Mouse (Mus musculus): ENCODE data around the gene Srarp. TPM values are rescaled to one million over a fixed set of nuclear protein-coding genes. Genes with fewer than 3 reads are reported as not detected.

The Srarp gene
- polyA plus RNA-seq, 1 experiment: not detected

DNA sequence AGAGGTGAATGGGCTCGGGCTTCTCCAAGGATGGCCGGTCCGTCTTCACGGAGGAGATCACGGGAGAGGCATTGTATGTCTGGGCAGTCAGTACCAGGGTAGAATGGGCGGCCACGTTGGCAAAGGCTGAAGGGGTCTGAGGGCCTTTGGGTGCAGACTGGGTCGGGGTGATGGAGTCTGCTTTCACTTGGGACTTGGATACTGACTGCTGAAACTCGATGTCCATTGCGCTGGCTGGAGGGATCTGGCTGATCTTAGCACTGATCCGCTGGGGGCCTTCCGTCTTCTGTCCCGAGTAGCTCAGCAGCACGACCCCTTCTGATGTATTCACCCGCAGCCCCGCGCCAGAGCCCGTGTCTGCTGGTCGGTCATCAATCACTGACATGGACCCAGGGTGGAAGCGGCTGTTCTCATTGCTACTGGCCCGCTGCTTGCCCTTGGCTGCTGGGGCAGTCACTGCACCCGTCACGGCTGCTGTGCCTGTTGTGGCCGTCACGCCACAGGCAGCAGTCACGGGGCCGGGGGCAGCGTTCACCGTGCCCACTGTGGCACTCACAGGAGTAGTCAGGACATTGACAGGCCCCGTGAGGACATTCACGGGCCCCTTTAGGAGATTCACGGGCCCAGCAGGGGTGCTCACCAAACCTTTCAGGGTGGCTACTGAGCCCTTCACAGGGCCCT is 36.9 kb upstream of the Srarp start:
- H3K27me3 ChIP-seq (ENCODE audit: control insufficient read depth, insufficient read depth, low read length): no peaks in the 10 kb centered on the region
- H3K36me3 ChIP-seq (ENCODE audit: control insufficient read depth, insufficient read depth, low read length): peaks cover 71% of the 10 kb centered on the region
- 95% methylated on average over 32 of the region's 32 CpGs for WGBS
- DNase-seq (ENCODE audit: low read depth in 1 of 2, low spot score in 2 of 2): no peak
- no peak overlapping the region for H3K4me3 ChIP-seq (ENCODE audit: extremely low read depth, insufficient read depth, insufficient read length)
- TF ChIP-seq POLR2A (IDR thresholded peaks at IDR 0.05; ENCODE audit: low read depth, low read length) (no peak), CTCF (IDR thresholded peaks at IDR 0.05; ENCODE audit: extremely low read depth, insufficient read depth, insufficient read length, insufficient replicate concordance) (no peak)
- H3K4me1 ChIP-seq (ENCODE audit: control insufficient read depth, insufficient read depth, insufficient read length): peaks cover 3% of the 10 kb centered on the region; the same call in 1 of the 2 replicates
- no peak overlapping the region for H3K27ac ChIP-seq (ENCODE audit: insufficient read depth, low read length)

DNA sequence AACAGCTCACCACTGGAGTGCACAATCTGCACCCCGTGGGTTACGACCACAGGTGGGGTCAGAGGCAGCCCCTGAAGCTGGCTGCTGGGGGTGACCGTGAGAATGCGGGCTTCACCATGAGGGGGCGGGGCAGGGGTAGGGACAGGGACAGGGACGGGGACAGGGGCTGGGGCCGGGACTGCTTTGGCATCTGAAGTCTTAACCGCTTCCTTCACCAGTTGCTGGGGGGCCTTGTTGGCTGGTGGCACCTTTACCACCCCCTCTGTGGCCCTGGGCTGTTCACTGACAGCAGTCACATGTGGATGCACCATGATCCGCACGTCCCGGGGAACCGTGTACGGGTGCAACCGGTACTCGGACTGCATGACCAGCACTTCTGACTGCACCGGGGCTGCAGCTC is 35.6 kb upstream of the Srarp start:
- H3K36me3 ChIP-seq (ENCODE audit: control insufficient read depth, insufficient read depth, low read length): peaks cover 78% of the 10 kb centered on the region
- H3K27me3 ChIP-seq (ENCODE audit: control insufficient read depth, insufficient read depth, low read length): no peaks in the 10 kb centered on the region
- 95% methylated on average over 16 of the region's 16 CpGs for WGBS
- no peak overlapping the region for H3K4me3 ChIP-seq (ENCODE audit: extremely low read depth, insufficient read depth, insufficient read length)
- no peak overlapping the region for H3K27ac ChIP-seq (ENCODE audit: insufficient read depth, low read length)
- H3K4me1 ChIP-seq (ENCODE audit: control insufficient read depth, insufficient read depth, insufficient read length): no peaks in the 10 kb centered on the region
- DNase-seq (ENCODE audit: low read depth in 1 of 2, low spot score in 2 of 2): no peak
- TF ChIP-seq POLR2A (IDR thresholded peaks at IDR 0.05; ENCODE audit: low read depth, low read length) (no peak), CTCF (IDR thresholded peaks at IDR 0.05; ENCODE audit: extremely low read depth, insufficient read depth, insufficient read length, insufficient replicate concordance) (no peak)

DNA sequence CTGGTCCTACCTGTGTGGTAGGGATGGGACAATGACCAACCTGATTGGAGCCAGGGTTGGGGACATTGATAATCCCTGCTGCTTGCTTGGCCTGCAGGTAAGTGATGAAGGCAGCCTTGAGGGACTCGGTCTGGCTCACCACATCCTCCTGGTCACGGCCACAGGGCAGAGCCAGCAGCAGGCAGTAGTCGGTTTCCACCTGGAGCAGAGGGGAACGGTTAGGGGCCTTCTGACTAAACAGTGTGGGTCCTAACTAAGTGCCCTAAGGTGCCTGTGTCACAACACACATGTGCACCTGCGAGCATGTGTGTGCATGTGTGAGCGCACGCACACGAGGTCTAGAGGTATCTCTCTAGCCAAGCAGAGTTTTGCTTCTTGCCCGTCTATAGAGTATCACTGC is 33.4 kb upstream of the Srarp start:
- TF ChIP-seq CTCF (IDR thresholded peaks at IDR 0.05; ENCODE audit: extremely low read depth, insufficient read depth, insufficient read length, insufficient replicate concordance) (no peak), POLR2A (IDR thresholded peaks at IDR 0.05; ENCODE audit: low read depth, low read length) (no peak)
- H3K4me1 ChIP-seq (ENCODE audit: control insufficient read depth, insufficient read depth, insufficient read length): no peaks in the 10 kb centered on the region
- no peak overlapping the region for H3K4me3 ChIP-seq (ENCODE audit: extremely low read depth, insufficient read depth, insufficient read length)
- no peak overlapping the region for H3K27ac ChIP-seq (ENCODE audit: insufficient read depth, low read length)
- WGBS: 94% methylated on average over 9 of the region's 9 CpGs
- H3K36me3 ChIP-seq (ENCODE audit: control insufficient read depth, insufficient read depth, low read length): peaks cover 79% of the 10 kb centered on the region
- no peak for DNase-seq (ENCODE audit: low read depth in 1 of 2, low spot score in 2 of 2)
- H3K27me3 ChIP-seq (ENCODE audit: control insufficient read depth, insufficient read depth, low read length): no peaks in the 10 kb centered on the region

DNA sequence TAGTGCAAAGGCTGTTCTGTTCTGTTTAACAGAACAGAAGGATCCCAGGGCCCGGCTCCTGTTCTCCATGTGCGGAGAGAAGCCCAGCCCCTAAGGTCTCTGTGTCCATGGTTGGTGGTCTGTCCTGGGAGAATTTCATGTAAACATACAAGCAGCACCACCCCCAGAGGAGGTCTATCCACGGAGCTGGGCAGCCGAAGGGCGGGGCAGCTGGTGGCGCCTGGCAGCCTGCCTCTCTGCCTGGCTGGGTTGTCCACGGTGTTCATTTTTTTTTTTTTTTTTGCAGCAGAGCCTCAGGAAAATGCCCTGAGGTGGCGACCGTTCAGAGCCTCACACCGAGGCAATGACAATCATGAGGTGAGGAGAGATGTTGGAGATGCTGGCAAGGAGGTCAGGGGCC is 32.7 kb upstream of the Srarp start:
- TF ChIP-seq CTCF (IDR thresholded peaks at IDR 0.05; ENCODE audit: extremely low read depth, insufficient read depth, insufficient read length, insufficient replicate concordance) (no peak), POLR2A (IDR thresholded peaks at IDR 0.05; ENCODE audit: low read depth, low read length) (no peak)
- no peaks in the 10 kb centered on the region for H3K4me1 ChIP-seq (ENCODE audit: control insufficient read depth, insufficient read depth, insufficient read length)
- peaks cover 82% of the 10 kb centered on the region for H3K36me3 ChIP-seq (ENCODE audit: control insufficient read depth, insufficient read depth, low read length)
- H3K4me3 ChIP-seq (ENCODE audit: extremely low read depth, insufficient read depth, insufficient read length): no peak overlapping the region
- no peaks in the 10 kb centered on the region for H3K27me3 ChIP-seq (ENCODE audit: control insufficient read depth, insufficient read depth, low read length)
- no peak for DNase-seq (ENCODE audit: low read depth in 1 of 2, low spot score in 2 of 2)
- no peak overlapping the region for H3K27ac ChIP-seq (ENCODE audit: insufficient read depth, low read length)
- WGBS: 79% methylated on average over 10 of the region's 10 CpGs

DNA sequence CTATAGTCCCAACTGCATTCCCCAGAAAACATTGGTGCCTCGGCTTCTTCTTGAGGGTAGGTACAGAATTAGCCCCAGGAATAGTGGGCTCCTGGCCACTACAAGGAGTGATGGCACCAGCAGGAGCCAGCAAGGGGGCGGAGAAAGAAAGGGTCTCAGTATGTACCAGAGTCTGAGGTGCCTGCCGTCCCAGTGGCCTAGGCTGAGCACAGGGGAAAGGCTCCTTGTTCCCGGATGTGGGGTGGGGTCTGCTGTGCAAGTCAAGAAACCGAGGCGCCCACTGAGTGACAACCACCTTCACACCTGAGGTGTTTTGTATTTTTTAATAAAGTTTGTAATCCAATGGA is 31.6 kb upstream of the Srarp start:
- H3K4me1 ChIP-seq (ENCODE audit: control insufficient read depth, insufficient read depth, insufficient read length): no peaks in the 10 kb centered on the region
- no peak for DNase-seq (ENCODE audit: low read depth in 1 of 2, low spot score in 2 of 2)
- no peak for TF ChIP-seq POLR2A (IDR thresholded peaks at IDR 0.05; ENCODE audit: low read depth, low read length)
- no peak for TF ChIP-seq CTCF (IDR thresholded peaks at IDR 0.05; ENCODE audit: extremely low read depth, insufficient read depth, insufficient read length, insufficient replicate concordance)
- no peak overlapping the region for H3K27ac ChIP-seq (ENCODE audit: insufficient read depth, low read length)
- H3K36me3 ChIP-seq (ENCODE audit: control insufficient read depth, insufficient read depth, low read length): peaks cover 82% of the 10 kb centered on the region
- WGBS: 91% methylated on average over 6 of the region's 6 CpGs
- no peak overlapping the region for H3K4me3 ChIP-seq (ENCODE audit: extremely low read depth, insufficient read depth, insufficient read length)
- no peaks in the 10 kb centered on the region for H3K27me3 ChIP-seq (ENCODE audit: control insufficient read depth, insufficient read depth, low read length)

DNA sequence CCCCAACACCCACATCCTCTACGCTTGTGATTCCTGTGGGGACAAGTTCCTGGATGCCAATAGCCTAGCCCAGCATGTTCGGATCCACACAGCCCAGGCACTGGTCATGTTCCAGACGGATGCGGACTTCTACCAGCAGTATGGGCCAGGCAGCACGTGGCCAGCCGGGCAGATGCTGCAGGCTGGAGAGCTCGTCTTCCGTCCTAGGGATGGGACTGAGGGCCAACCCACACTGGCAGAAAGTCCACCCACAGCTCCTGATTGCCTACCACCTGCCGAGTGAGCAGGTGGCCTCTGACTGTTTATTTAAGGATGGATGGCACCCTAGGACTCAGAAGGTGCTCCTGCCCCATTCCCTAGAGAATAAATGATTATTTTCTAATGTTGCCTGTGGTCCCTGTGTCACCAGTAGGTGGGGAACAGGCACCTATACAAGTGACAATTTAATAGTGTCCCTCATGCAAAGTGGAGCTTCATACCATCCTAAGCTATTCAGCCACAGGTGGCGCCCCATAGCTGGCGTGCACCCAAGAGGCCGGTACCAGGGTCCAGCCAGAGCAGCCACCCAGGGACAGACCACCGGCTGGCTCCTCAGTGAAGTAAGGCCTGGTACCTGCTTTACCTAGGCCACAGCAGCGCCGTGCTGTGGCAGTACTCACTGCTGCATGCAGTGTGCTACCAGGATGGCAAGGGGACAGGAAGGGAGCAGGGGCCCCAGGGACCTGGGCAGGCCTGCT is 31.1 kb upstream of the Srarp start:
- Histone ChIP-seq H3K27ac (ENCODE audit: insufficient read depth, low read length) (no peak overlapping the region), H3K4me1 (ENCODE audit: control insufficient read depth, insufficient read depth, insufficient read length) (no peaks in the 10 kb centered on the region), H3K27me3 (ENCODE audit: control insufficient read depth, insufficient read depth, low read length) (no peaks in the 10 kb centered on the region), H3K36me3 (ENCODE audit: control insufficient read depth, insufficient read depth, low read length) (peaks cover 79% of the 10 kb centered on the region), H3K4me3 (ENCODE audit: extremely low read depth, insufficient read depth, insufficient read length) (no peak overlapping the region)
- no peak for DNase-seq (ENCODE audit: low read depth in 1 of 2, low spot score in 2 of 2)
- whole genome bisulfite sequencing: 94% methylated on average over 15 of the region's 15 CpGs
- no peak for TF ChIP-seq POLR2A (IDR thresholded peaks at IDR 0.05; ENCODE audit: low read depth, low read length)
- TF ChIP-seq CTCF (IDR thresholded peaks at IDR 0.05; ENCODE audit: extremely low read depth, insufficient read depth, insufficient read length, insufficient replicate concordance): no peak

DNA sequence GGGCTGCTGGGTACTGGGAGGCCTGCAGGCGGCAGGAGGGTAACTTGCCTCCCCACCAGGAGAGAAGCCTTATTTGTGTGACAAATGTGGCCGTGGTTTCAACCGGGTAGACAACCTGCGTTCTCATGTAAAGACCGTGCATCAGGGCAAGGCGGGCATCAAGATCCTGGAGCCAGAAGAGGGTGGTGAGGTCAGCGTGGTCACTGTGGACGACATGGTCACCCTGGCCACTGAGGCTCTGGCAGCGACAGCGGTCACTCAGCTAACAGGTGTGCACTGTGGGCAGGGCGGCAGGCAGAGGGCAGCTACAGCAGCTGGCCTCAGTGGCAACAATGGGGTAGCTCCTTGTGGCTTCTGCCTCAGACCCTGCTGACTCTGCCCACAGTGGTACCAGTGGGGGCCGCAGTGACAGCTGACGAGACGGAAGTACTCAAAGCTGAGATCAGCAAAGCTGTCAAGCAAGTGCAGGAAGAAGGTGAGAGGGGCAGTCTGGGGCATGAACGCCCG is 30.4 kb upstream of the Srarp start:
- H3K36me3 ChIP-seq (ENCODE audit: control insufficient read depth, insufficient read depth, low read length): peaks cover 75% of the 10 kb centered on the region

More for the DNA sequence above, 30.4 kb upstream of the Srarp start:
- Histone ChIP-seq H3K4me1 (ENCODE audit: control insufficient read depth, insufficient read depth, insufficient read length) (no peaks in the 10 kb centered on the region), H3K4me3 (ENCODE audit: extremely low read depth, insufficient read depth, insufficient read length) (no peak overlapping the region), H3K27me3 (ENCODE audit: control insufficient read depth, insufficient read depth, low read length) (no peaks in the 10 kb centered on the region), H3K27ac (ENCODE audit: insufficient read depth, low read length) (no peak overlapping the region)
- DNase-seq (ENCODE audit: low read depth in 1 of 2, low spot score in 2 of 2): no peak
- 94% methylated on average over 16 of the region's 16 CpGs for WGBS
- TF ChIP-seq CTCF (IDR thresholded peaks at IDR 0.05; ENCODE audit: extremely low read depth, insufficient read depth, insufficient read length, insufficient replicate concordance) (no peak), POLR2A (IDR thresholded peaks at IDR 0.05; ENCODE audit: low read depth, low read length) (no peak)

All from spleen, adult 2 months (tissue).